Mouse (Mus musculus) MN1 (cell line): ENCODE data around the gene Sbp.
"Not testable (repeated sequence)": the region's sequence is repeated elsewhere in the genome, so short reads cannot be mapped to it uniquely, and the experiment has no call there.

Experiments used
- DNase-seq: peaks from one replicate; pipeline ENCODE4 v3.0.0-alpha.2; 2016; ENCODE audit warnings: low spot score

The Sbp gene

DNA sequence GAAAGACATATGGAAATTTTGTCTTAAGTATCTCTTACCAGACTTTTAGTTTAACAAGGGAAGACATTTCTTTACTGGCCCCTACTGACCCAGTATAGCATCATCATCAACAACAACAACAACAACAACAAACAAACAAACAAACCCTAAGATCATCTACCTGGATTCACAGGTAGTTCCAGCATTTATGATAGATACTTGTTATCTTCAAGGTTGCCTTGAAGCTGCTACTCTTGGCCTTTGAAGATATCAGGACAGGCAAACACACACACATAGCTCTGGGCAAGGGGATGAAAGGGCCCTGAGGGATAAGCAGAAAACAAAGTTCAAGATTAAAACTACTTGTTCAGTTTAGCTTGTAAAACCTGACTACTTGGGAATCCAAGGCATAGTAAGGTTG is at the start of gene Sbp:
Gene Sbp, plus strand, starts transcription at position 301 of the 400 bp plus-strand sequence.
- no peak for DNase-seq

DNA sequence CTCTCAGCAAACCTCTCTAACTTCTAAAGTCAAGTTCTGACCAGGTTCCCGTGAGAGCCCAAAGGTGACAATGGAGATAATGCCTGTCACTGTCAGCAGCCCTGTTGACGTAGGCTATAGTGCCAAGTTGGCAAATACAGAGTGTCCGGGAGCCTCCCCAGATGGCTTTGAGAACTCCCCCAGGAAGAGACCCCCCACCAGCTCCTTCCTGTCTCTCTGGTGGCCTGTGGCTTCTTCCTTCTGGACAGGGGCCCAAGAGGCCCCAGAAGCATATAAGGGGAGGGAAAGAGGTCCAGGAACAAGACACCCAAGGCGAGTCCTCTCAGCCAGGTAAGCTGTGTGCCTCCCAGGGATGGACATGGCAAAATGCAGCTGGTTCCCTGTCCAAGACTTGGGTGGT is 24.3 kb upstream of the Sbp start, which contains the start of gene Dcpp3:
Gene Dcpp3, plus strand, starts transcription at position 301 of the 400 bp plus-strand sequence.
- not testable (repeated sequence) for DNase-seq

DNA sequence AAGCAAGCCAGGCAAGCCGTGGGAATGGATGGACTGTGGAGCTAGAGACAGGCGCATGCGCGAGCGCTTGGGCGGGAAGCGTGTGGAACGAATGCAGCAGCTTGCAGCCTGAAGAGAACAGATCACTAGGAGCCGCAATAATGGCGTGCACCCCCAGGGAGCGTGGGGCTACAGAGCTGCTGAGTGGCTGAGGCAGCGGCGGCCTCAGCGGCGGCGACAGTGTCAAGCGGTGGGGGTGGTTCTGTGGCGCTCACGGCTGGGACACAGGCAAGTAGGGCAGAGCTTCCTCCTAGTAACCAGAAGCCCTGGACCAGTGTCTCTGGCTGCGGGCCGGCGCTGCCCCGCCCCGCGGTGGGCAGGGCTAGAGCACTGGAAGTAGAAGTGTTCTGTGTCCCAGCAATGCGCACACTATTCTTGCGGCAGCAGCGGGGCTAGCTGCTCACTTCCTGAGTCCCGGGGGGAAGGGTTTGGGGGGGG is 16.9 kb upstream of the Sbp start:
- DNase-seq = peak; percentile 93

DNA sequence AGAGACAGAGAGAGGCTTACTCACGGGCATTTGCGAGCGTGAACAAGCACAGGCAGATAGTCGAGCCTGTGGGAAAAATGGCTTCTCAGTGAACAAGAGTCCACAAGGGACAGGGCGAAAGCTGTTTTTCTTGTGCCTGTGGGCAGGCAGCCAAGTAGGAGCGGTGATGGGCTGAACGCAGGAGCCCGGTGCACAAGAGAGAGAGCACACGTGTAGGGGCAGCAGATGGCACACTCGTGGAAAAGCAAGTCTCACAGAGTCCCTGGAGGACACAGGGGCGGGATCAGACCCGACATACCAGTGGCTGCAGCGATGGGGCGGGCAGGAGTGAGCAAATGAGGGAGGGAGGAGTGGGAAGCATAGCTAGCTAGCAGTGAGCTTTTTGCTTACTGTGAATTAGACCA is 16.4 kb upstream of the Sbp start:
- peak; percentile 86 for DNase-seq

DNA sequence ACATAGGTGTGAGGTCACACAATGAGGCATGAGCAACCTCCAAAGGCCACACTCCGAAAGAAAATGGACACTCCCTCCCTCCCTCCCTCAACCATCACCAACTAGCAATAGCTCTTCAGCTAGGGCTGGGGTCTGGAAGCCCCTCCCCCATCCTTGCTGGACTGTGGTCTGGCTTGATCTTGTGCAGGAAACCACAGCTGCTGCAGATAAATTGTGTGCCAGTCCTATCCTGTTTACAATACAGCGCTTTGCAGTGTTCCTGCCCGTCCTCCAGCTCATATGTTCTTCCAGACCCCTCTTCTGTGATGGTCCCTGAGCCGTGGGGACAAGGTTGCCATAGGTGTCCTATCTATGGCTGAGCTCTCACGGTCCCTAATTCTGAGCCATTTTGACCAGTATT is 10.3 kb upstream of the Sbp start:
- DNase-seq = no peak

DNA sequence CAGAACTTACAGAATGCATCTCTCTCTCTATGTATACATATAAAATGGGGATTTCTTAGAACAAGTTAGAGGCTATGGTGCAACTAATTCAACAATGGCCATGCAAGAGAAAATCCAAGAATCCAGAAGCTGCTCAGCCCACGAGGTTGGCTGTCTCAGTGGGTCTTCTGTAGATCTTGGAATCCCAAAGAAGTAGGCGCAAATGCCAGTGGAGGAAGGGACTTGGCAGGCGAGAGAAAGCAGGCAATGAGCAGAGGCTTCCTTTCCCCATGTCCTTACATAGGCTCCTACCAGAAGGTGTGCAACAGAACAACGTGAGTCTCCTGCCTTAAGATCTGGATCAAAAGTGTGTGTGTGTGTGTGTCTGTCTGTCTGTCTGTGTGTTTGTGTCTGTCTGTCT is 6.0 kb downstream of the Sbp start:
- not testable (repeated sequence) for DNase-seq

DNA sequence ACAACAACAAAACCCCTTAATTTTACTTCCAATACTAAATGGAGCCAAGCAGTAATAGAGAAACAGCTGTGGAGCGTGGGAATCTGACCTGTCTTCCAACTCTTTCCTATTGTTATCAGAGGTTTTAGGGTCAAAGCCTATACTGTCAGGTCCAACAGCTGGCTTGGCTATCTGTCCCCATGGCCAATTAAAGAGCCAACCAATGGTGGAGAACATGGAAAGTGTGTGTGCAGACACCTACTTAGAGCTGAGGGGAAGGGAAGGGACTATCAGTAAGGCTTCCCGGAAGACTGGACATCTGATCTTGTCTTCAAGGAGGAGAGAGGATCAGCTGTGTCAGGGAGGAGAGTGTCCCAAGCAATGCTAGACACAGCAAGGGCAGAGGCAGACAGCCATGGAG is 7.6 kb downstream of the Sbp start:
- DNase-seq = no peak

DNA sequence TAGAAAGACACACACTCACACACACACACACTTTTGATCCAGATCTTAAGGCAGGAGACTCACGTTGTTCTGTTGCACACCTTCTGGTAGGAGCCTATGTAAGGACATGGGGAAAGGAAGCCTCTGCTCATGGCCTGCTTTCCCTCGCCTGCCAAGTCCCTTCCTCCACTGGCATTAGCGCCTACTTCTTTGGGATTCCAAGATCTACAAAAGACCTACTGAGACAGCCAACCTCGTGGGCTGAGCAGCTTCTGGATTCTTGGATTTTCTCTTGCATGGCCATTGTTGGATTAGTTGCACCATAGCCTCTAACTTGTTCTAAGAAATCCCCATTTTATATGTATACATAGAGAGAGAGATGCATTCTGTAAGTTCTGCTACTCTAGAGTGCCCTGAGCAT is 9.4 kb downstream of the Sbp start:
- DNase-seq = not testable (repeated sequence)

DNA sequence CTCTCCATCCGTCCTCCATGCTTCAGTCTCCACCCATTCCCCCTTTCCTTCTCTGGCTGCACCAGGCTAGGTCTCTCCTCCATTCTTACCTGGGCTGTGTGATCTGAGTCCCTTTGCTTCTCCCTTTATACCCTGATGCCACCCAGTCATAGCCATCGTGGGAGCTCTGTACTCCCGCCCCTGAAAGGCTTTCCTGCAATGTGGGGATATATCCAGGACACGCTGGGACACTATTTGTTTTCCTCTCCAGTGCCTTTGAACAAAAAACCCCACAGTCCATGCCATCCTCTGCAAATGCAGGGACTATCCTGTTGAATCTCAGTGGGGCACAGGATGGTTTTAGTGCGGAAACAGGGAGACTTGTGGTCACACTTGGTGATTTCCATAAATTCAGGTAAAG is 13.7 kb downstream of the Sbp start, which contains the start of gene Sbpl:
Gene Sbpl, minus strand, starts transcription at position 101 of the 400 bp plus-strand sequence.
- DNase-seq = no peak

DNA sequence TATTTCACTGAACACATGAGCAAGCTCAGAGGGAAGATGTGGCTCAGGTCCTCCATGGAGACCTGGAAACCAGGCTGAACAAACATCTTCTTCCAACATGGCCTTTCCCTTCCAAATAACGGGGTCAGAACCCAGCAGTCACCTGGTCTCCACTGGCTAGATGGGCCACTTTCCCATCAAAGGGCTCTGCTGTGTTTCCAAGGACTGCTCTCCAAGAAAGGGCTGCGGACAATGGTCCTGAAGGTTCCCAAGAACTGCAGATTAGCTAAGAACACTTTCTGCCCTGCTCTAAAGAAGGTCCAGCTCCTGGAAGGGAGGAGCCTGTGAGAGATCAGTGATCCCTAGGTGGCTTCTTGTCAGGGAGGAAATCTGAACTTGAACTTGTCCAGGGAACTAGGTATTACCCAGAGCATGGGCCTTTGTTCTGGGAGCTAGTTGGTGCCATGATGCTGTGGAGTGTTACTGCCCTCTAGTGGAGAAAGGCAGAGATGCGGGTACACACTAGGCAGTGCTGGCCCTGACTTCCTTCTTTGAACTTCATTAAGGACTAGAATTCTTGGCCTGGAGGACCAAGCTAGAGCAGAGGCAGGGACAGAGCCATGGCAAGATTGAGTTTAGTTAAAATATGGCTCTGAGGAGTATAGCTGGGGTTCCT is 18.7 kb downstream of the Sbp start:
- DNase-seq = peak; percentile 83

DNA sequence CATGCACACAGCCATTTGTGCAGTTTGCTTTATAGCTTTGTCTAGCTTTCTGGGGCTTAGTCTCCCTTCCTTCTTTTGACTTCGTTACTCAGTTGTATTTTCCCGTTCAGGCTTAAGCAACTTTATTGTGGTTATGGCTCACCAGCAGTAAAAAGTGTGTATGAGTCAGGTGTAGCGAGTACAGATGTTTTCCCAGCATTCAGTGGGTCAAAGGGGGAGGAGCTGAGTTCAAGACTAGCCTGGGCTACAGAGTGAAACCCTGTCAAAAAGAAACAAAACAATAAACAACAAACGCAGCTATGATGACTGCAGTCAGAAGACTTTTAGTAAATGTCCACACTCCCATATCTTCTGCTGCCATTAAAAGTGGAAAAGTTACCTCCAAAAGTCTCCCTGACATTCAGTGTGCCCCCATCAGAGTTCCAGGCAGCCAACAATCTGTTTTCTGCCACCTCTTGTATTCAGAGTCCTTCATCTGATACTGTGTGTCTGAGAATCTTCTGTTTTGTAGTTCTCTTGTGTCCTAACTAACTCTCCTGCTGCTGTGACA is 20.2 kb downstream of the Sbp start:
- no peak for DNase-seq

DNA sequence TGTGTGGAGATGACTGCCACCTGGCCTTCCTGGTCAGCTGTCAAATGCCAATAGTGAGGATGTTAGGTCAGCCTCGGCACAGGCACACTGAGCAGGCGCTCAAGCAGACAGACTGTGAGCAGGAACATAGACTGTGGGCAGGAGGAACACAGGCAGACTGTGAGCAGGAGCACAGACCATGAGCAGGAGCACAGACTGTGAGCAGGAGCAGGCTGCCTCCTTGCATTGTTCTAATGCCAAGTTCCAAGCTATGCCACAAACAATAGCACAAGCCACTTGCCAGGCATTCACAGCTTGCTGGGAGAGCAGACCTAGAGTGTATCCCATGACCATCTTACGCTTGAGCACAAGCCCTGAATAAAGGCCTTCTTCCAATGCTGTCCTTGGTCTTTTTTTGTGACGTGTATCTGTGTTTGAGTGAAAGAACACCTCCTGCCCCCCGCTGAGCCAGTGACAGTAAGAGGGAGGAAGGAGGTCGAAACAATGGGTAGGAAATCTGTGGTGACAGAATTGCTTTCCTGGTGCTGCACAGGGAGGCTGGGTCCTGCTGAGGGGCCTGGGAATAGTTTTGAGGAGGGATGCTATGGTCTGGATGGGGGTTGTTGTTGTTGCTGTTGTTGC is 24.4 kb downstream of the Sbp start:
- DNase-seq = no peak

DNA sequence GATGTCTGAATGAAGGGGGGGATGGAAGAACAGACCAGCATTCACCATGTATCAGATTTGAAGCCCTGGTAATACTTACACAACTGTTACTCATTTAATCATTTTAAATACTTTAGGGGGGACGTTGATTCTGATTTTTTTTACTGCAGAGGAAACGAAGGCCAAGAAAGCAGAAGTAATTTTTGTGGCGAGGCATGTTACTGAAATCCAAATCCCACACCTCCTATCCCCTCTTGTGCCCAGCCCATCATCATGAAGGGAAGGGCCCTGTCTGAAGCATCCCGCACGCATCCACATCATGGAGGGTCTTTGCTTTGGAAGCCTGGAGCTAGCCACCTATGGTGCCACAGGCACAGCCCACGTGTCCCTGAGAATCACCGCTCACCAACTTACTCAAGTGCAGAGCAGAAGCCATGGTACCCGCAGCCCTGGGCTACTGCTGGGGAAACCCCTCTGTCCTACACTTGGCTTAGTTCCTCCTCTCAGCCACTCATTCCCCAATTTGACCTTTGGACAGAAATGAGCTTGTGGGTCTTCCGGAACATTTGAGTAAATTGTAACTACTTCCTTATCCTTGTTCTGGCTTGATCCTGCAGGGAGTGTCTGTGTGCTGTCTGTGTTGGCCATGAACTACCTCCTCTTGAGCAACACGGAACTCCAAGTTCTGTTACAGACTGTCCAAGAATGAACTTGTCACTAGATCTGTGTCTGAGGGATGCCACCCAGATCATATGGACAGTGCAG is 25.4 kb downstream of the Sbp start:
- no peak for DNase-seq

DNA sequence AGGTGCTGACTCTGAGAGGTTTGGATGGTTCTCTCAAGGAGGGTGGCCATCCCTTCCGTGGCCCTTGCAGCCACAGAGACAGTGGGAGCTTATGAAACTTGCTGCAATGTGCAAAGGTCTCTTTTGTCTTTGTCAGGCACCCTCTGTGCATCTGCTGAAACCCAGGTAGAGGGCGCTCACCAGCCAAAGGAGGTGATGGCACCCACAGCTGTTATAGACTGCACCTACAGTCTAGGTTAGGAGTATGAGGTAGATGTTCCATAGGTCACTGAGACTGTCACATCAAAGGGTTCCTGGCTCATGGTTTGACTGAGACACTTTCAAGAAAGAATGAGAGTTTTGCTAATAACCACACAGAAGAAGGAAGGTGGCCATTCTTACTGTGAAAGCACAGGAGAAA is 27.3 kb downstream of the Sbp start:
- no peak for DNase-seq

DNA sequence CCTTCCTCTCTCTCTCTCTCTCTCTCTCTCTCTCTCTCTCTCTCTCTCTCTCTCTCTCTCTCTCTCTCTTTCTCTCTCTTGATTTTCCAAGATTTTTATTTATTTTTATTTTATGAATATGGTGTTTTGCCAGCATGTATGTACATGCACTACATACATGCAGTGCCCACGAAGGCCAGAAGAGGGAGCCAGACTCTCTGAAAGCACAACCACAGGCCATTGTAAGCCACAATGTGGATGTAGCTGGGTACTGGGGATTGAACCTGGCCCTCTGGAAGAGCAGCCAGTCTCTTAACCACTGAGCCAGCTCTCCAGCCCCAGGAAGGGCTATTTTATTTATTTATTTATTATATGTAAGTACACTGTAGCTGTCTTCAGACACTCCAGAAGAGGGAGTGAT is 27.8 kb downstream of the Sbp start:
- peak; percentile 37 for DNase-seq

DNA sequence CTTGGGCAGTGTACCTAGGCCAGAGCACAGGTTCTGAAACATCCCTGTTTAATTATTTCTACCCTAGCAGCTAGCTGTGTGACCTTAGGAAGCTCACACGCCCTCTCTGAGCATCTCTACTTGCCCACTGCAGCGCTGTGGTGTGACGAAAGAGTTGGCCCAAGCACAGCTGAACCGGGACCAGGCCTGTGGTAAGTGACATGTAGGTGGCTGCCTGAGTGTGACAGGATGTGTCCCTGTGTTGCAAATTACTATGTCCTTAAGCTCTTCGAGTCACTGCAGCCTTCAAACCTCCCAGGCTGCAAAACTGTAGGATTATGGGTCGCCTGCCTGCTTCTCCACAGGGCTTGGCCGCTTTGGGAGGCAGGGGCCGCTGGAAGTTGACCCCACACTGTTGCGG is 29.8 kb downstream of the Sbp start:
- no peak for DNase-seq

DNA sequence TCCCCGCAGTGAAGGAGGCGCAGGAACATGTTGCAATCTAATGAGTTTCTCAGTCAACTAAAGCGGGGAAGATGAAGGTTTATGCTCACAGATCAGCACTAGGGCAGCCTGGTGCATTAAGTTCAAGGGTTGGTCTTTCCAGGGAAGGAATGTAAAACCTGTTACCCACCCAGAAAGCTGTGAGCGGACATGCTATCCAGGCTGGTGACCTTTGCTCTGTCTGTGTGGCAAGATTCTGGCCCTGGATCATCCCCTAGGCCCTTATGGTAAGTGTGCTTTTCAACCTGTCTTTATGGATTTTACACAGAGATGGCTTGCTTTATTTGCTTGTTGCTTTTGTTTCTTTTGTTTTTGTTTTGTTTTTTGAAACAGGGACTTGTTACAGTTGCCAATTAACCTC is 35.2 kb downstream of the Sbp start:
- no peak for DNase-seq

DNA sequence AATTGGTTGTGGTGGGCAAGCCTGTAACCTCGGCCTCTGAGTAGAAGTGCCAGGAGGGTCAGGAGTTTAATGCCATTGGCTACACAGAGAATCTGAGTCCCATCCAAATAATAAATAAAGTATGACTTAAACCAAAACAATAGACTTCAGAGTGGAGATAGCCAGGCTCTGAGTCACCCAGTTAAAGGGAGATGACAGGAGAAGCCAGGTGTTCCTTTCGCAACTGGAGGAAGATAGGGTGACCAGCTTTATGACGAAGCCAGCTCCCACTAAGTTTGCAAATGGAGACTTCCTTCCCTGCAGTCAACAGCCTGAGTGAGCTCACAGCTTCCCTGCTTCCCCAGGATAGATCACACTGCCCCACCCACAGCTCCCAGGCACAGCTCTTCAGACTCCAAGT is 38.0 kb downstream of the Sbp start:
- no peak for DNase-seq

DNA sequence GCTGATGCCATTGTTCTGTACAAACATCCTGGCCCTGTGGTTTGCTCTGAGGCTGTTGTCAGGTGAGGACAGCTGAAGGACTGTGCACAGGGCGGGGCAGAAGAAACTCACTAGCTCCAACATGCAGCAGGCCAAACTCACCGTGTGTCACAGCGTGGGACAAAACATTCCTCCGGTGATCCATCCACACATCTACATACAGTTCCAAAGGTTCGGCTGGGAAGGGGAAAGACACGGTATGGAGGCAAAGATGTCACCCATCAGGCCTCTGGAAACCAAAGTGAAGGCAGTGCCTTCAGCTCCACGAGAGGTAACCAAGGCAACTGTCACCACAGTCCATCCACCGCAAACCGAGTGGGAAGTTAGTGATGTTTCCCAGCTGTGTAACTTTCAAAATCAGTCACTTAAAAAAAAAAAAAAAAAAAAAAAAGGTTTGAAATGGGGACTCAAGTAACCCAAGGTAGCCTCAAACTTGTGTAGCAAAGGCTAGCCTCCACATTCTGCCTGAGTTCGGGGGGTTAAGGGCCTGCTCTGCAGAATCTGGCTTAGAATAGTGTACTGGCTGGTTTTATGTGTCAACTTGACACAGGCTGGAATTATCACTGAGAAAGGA is 38.9 kb downstream of the Sbp start, which contains the start of gene Prss30:
Gene Prss30, minus strand, starts transcription at position 270 of the 613 bp plus-strand sequence.
- DNase-seq = no peak

DNA sequence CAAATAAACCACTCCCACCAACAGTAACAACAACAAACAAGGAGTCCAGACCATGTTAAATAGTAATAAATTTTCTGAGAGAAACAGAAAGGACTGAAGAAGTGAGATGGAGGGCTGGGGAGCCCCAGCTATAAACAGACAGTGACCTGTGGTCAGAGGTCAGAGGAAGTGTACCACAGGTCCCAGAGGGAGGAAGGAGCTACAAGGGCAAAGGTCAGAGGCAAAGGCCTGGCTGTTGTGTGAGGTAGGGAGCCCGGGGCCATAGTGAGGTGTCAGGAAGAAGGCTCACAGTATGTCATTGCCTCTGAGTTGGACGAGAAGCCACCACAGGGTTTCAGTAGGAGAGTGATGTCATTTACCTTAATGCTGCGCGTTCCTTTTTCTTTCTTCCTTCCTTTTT is 41.4 kb downstream of the Sbp start:
- no peak for DNase-seq

DNA sequence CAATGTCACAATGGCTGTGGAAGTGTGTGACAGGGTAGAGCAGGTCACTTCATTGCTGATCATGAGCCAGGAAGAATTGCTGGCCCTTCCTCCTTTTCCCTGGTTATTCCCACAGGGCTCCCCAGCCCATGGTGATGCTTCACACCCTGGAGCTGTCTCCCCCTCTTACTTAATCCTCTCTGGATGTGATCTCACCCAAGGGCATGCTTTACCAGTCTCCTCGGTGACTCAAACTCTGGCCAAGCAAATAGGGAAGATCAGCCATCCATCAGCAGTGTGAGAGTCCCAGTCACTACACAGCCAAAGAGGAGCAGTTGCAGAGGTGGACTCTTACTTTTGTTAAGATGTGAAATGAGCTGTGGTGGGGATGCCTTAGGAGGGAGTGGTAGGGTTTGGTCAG is 43.5 kb downstream of the Sbp start:
- DNase-seq = no peak

DNA sequence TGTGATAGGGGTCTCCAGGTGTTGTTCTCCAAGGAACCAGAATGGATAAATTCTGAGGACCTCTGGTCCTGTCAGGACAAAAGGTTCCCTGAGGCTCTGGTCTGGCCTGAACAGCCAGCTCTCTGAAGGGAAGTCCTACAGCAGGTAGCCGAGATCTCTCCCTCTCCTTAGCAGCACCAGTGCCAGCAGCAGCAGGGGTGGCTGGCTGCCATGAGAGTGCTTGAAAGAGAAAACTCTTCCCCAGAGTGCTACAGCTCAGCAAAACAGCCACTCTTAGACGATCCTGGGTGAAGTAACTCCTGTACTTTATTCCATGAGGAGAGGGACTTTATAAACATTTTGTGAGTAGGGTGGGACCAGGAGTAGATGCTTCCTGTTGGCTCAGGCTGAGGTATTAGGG is 48.3 kb downstream of the Sbp start:
- DNase-seq = no peak
